Mouse (Mus musculus): ENCODE measurements at regions not wholly inside any gene's neighbourhood (a gene's known extent, or its start where the extent isn't known, plus 50 kb on each side); places are given as distances from the start of the nearest gene placed in this dataset.

- H3K79me2 ChIP-seq (ENCODE audit: control insufficient read depth, insufficient read depth): no peaks in the 10 kb centered on the region
- no peak for TF ChIP-seq USF1 (IDR thresholded peaks at IDR 0.05; ENCODE audit: low read depth)
- no peak for TF ChIP-seq MYOD1 (IDR thresholded peaks at IDR 0.05; ENCODE audit: control insufficient read depth in 1 of 3, insufficient read length in 2 of 3, low read depth in 2 of 3)
- no peak for TF ChIP-seq SRF (IDR thresholded peaks at IDR 0.05; ENCODE audit: control insufficient read depth, insufficient read length, low read depth)
- no peak for TF ChIP-seq CEBPB (IDR thresholded peaks at IDR 0.05; ENCODE audit: insufficient read depth, poor library complexity, severe bottlenecking)
- TF ChIP-seq TCF3 (IDR thresholded peaks at IDR 0.05; ENCODE audit: insufficient read length, low read depth): no peak
- no peak for TF ChIP-seq POLR2A (IDR thresholded peaks at IDR 0.05; ENCODE audit: insufficient read length, low read depth)
- TF ChIP-seq E2F4 (IDR thresholded peaks at IDR 0.05; ENCODE audit: insufficient read depth): no peak
Measured at GRCm38 (mm10) chr1:41935912-41936478, 759.6 kb upstream of the Pou3f3 start.

GRCm38 (mm10) chr1:41960982-41961381 lies 734.6 kb upstream of the Pou3f3 start:
- TF ChIP-seq CEBPB (IDR thresholded peaks at IDR 0.05; ENCODE audit: insufficient read depth, poor library complexity, severe bottlenecking) (no peak), POLR2A (IDR thresholded peaks at IDR 0.05; ENCODE audit: insufficient read length, low read depth) (no peak), E2F4 (IDR thresholded peaks at IDR 0.05; ENCODE audit: insufficient read depth) (no peak), SRF (IDR thresholded peaks at IDR 0.05; ENCODE audit: control insufficient read depth, insufficient read length, low read depth) (no peak), REST (IDR thresholded peaks at IDR 0.05; ENCODE audit: insufficient read depth, insufficient read length) (no peak), MAX (IDR thresholded peaks at IDR 0.05; ENCODE audit: low read depth) (no peak), MYOG (IDR thresholded peaks at IDR 0.05; ENCODE audit: control insufficient read depth in 1 of 3, insufficient read depth in 1 of 3, insufficient read length in 2 of 3, low read depth in 2 of 3) (no peak), MYOD1 (IDR thresholded peaks at IDR 0.05; ENCODE audit: control insufficient read depth in 1 of 3, insufficient read length in 2 of 3, low read depth in 2 of 3) (no peak), USF1 (IDR thresholded peaks at IDR 0.05; ENCODE audit: low read depth) (no peak), TCF12 (IDR thresholded peaks at IDR 0.05; ENCODE audit: insufficient read depth, poor library complexity, severe bottlenecking) (no peak), TCF3 (IDR thresholded peaks at IDR 0.05; ENCODE audit: insufficient read length, low read depth) (no peak), POLR2AphosphoS2 (IDR thresholded peaks at IDR 0.05; ENCODE audit: insufficient read length, low read depth) (no peak)
- Histone ChIP-seq H3K79me2 (ENCODE audit: control insufficient read depth, insufficient read depth) (no peaks in the 10 kb centered on the region), H3K4me2 (ENCODE audit: low read depth) (no peak overlapping the region), H3K36me3 (ENCODE audit: control insufficient read depth, insufficient read depth) (no peaks in the 10 kb centered on the region), H3K27me3 (ENCODE audit: control insufficient read depth, insufficient read depth, insufficient read length) (no peaks in the 10 kb centered on the region), H3K4me3 (no peak overlapping the region), H3ac (ENCODE audit: control insufficient read depth, insufficient read length) (no peak overlapping the region)

More at GRCm38 (mm10) chr1:41935912-41936478, 759.6 kb upstream of the Pou3f3 start:
- Histone ChIP-seq H3K27me3 (ENCODE audit: control insufficient read depth, insufficient read depth, insufficient read length) (no peaks in the 10 kb centered on the region), H3ac (ENCODE audit: control insufficient read depth, insufficient read length) (no peak overlapping the region), H3K4me3 (no peak overlapping the region), H3K36me3 (ENCODE audit: control insufficient read depth, insufficient read depth) (no peaks in the 10 kb centered on the region), H3K4me2 (ENCODE audit: low read depth) (no peak overlapping the region)

GRCm38 (mm10) chr1:41981545-41981944 lies 714.0 kb upstream of the Pou3f3 start:
- H3K4me2 ChIP-seq (ENCODE audit: low read depth): no peak overlapping the region
- no peaks in the 10 kb centered on the region for H3K36me3 ChIP-seq (ENCODE audit: control insufficient read depth, insufficient read depth)
- TF ChIP-seq TCF3 (IDR thresholded peaks at IDR 0.05; ENCODE audit: insufficient read length, low read depth) (no peak), SRF (IDR thresholded peaks at IDR 0.05; ENCODE audit: control insufficient read depth, insufficient read length, low read depth) (no peak), E2F4 (IDR thresholded peaks at IDR 0.05; ENCODE audit: insufficient read depth) (no peak), CEBPB (IDR thresholded peaks at IDR 0.05; ENCODE audit: insufficient read depth, poor library complexity, severe bottlenecking) (no peak), MYOG (IDR thresholded peaks at IDR 0.05; ENCODE audit: control insufficient read depth in 1 of 3, insufficient read depth in 1 of 3, insufficient read length in 2 of 3, low read depth in 2 of 3) (no peak), USF1 (IDR thresholded peaks at IDR 0.05; ENCODE audit: low read depth) (no peak), MAX (IDR thresholded peaks at IDR 0.05; ENCODE audit: low read depth) (no peak)
- H3ac ChIP-seq (ENCODE audit: control insufficient read depth, insufficient read length): no peak overlapping the region
- no peaks in the 10 kb centered on the region for H3K79me2 ChIP-seq (ENCODE audit: control insufficient read depth, insufficient read depth)
- H3K27me3 ChIP-seq (ENCODE audit: control insufficient read depth, insufficient read depth, insufficient read length): no peaks in the 10 kb centered on the region
- H3K4me3 ChIP-seq: no peak overlapping the region

DNA sequence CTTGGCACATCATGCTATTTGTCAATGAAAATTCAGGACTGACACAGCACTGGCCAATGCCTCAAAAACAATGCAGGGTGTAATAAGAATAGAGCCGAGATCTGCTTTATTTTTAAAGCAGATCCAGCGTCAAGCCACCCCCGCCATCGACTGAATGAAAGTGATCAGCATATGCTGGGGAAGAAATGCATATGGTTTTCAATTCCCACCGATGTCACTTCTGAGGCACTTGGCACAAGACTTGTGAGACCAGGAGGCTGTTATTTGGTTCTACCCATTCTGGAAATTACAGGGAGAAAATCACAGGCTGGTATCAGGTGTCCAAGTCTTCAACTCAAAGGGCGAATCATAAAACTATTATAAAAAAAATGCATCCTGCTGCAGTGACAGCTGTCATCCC lies 689.3 kb upstream of the Pou3f3 start:
- no peaks in the 10 kb centered on the region for H3K79me2 ChIP-seq (ENCODE audit: control insufficient read depth, insufficient read depth)
- no peaks in the 10 kb centered on the region for H3K27me3 ChIP-seq (ENCODE audit: control insufficient read depth, insufficient read depth, insufficient read length)
- H3K4me2 ChIP-seq (ENCODE audit: low read depth): no peak overlapping the region
- no peak for TF ChIP-seq MYOG (IDR thresholded peaks at IDR 0.05; ENCODE audit: control insufficient read depth in 1 of 3, insufficient read depth in 1 of 3, insufficient read length in 2 of 3, low read depth in 2 of 3)
- no peak for TF ChIP-seq MAX (IDR thresholded peaks at IDR 0.05; ENCODE audit: low read depth)
- no peak for TF ChIP-seq USF1 (IDR thresholded peaks at IDR 0.05; ENCODE audit: low read depth)
- TF ChIP-seq CEBPB (IDR thresholded peaks at IDR 0.05; ENCODE audit: insufficient read depth, poor library complexity, severe bottlenecking): no peak
- no peak for TF ChIP-seq TCF3 (IDR thresholded peaks at IDR 0.05; ENCODE audit: insufficient read length, low read depth)
- no peak for TF ChIP-seq MYOD1 (IDR thresholded peaks at IDR 0.05; ENCODE audit: control insufficient read depth in 1 of 3, insufficient read length in 2 of 3, low read depth in 2 of 3)
- TF ChIP-seq POLR2AphosphoS2 (IDR thresholded peaks at IDR 0.05; ENCODE audit: insufficient read length, low read depth): no peak
- no peak for TF ChIP-seq TCF12 (IDR thresholded peaks at IDR 0.05; ENCODE audit: insufficient read depth, poor library complexity, severe bottlenecking)
- no peak for TF ChIP-seq POLR2A (IDR thresholded peaks at IDR 0.05; ENCODE audit: insufficient read length, low read depth)
- TF ChIP-seq E2F4 (IDR thresholded peaks at IDR 0.05; ENCODE audit: insufficient read depth): no peak
- no peak for TF ChIP-seq REST (IDR thresholded peaks at IDR 0.05; ENCODE audit: insufficient read depth, insufficient read length)
- TF ChIP-seq SRF (IDR thresholded peaks at IDR 0.05; ENCODE audit: control insufficient read depth, insufficient read length, low read depth): no peak
- no peak overlapping the region for H3ac ChIP-seq (ENCODE audit: control insufficient read depth, insufficient read length)
- no peaks in the 10 kb centered on the region for H3K36me3 ChIP-seq (ENCODE audit: control insufficient read depth, insufficient read depth)
- no peak overlapping the region for H3K4me3 ChIP-seq

GRCm38 (mm10) chr1:42008046-42008445 lies 687.5 kb upstream of the Pou3f3 start:
- Histone ChIP-seq H3K4me3 (no peak overlapping the region), H3K79me2 (ENCODE audit: control insufficient read depth, insufficient read depth) (no peaks in the 10 kb centered on the region), H3ac (ENCODE audit: control insufficient read depth, insufficient read length) (no peak overlapping the region), H3K36me3 (ENCODE audit: control insufficient read depth, insufficient read depth) (no peaks in the 10 kb centered on the region), H3K4me2 (ENCODE audit: low read depth) (no peak overlapping the region), H3K27me3 (ENCODE audit: control insufficient read depth, insufficient read depth, insufficient read length) (no peaks in the 10 kb centered on the region)
- TF ChIP-seq TCF12 (IDR thresholded peaks at IDR 0.05; ENCODE audit: insufficient read depth, poor library complexity, severe bottlenecking): no peak
- no peak for TF ChIP-seq REST (IDR thresholded peaks at IDR 0.05; ENCODE audit: insufficient read depth, insufficient read length)
